Mouse (Mus musculus) forebrain, embryonic 12.5 days (tissue): ENCODE data around the gene Pi16. TPM values are rescaled to one million over a fixed set of nuclear protein-coding genes. Genes with fewer than 3 reads are reported as not detected.

ENCODE experiments used
- ATAC-seq: fragments of 200-750 bp; cut with Nextera tagmentation; 2 replicates; pipeline ENCODE4 v1.8.0; 2017; ENCODE audit warnings: moderate TSS enrichment; ENCODE audit not compliant: low FRiP score
- H3K27ac ChIP-seq: fragments of 300-500 bp; sonication (generic); 2 replicates; pipeline ENCODE4 v1.5.1; 2016; ENCODE audit warnings: mild to moderate bottlenecking
- H3K27me3 ChIP-seq: fragments of 300-500 bp; sonication (generic); 2 replicates; pipeline ENCODE4 v1.6.1; 2016; ENCODE audit warnings: mild to moderate bottlenecking
- H3K36me3 ChIP-seq: fragments of 300-500 bp; sonication (generic); replicated peaks from 2 replicates; pipeline ENCODE4 v1.6.1; 2016; ENCODE audit warnings: mild to moderate bottlenecking
- H3K4me1 ChIP-seq: fragments of 300-500 bp; sonication (generic); 2 replicates; pipeline ENCODE4 v1.6.1; 2016
- H3K4me2 ChIP-seq: fragments of 300-500 bp; sonication (generic); 2 replicates; pipeline ENCODE4 v1.6.1; 2016; ENCODE audit warnings: mild to moderate bottlenecking, moderate library complexity
- H3K4me3 ChIP-seq: fragments of 300-500 bp; sonication (generic); replicated peaks from 2 replicates; pipeline ENCODE4 v1.5.1; 2016; ENCODE audit warnings: mild to moderate bottlenecking
- H3K9ac ChIP-seq: fragments of 300-500 bp; sonication (generic); 2 replicates; pipeline ENCODE4 v1.6.1; 2016; ENCODE audit warnings: mild to moderate bottlenecking
- H3K9me3 ChIP-seq: fragments of 300-500 bp; sonication (generic); 2 replicates; pipeline ENCODE4 v1.6.1; 2016
- WGBS: fragments of 180-500 bp; shearing (Covaris S2); methylation state at CpG from one replicate; pipeline ENCODE4 v1.1.7; 2016; 5-methylcytosine and 5-hydroxymethylcytosine counted together
- polyA plus RNA-seq: library from polyadenylated mRNA; unstranded; fragments of >200 nt; fragmentation: Nextera tagmentation; extraction: Ambion mirVana; gene quantifications from 2 replicates; pipeline ENCODE4 v1.2.1, GENCODE M21; 2016

The Pi16 gene
- polyA plus RNA-seq, 1 experiment from 2014 or later, result 2.2 TPM

DNA sequence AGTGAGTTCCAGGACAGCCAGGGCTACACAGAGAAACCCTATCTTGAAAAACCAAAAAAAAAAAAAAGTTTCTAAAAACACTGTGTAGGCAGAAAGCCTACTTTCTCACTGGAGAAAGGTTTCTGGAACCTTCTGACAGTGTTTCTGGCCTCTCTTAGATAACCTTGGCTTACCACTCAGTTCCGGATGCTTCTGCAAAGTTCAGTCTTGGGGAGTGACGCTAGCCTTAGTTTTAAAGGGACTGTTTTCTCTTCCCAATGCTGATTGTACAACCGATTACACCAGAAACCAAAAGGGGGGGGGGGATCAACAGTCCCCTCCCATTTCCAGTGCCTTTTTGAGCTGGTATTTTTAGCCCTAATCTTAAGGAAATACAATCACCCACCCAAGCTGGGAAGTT is 6.1 kb downstream of the Pi16 start:
- Histone ChIP-seq H3K9ac (no peak overlapping the region), H3K27ac (no peak overlapping the region), H3K36me3 (no peaks in the 10 kb centered on the region), H3K9me3 (no peaks in the 10 kb centered on the region), H3K4me1 (peaks cover 39% of the 10 kb centered on the region), H3K4me2 (no peak overlapping the region), H3K4me3 (no peak overlapping the region), H3K27me3 (peaks cover 56% of the 10 kb centered on the region)
- WGBS, result 95% methylated on average over 3 of the region's 3 CpGs
- no peak for ATAC-seq

DNA sequence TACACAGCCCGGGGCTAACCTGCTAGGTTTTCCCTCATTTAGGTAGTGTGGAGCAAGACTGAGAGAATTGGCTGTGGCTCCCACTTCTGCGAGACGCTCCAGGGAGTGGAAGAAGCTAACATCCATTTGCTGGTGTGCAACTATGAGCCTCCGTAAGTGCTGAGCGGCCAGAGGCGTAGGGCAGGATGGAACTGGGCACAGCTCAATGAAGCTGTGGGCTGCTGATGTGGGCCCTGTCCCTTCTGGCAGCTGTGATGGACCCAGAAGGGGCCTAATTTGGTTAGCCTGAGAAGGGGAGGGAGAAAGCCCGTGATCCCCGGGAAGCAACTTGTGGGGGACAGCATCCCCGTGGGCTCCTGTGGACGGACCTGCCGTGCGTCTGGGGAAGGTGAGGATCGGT is 8.4 kb downstream of the Pi16 start:
- peak overlapping the region; percentile 61 for H3K4me2 ChIP-seq
- H3K27me3 ChIP-seq, result peaks cover 39% of the 10 kb centered on the region
- no peak for ATAC-seq
- peaks cover 8% of the 10 kb centered on the region; the same call in 1 of the 2 replicates for H3K36me3 ChIP-seq
- no peaks in the 10 kb centered on the region for H3K9me3 ChIP-seq
- peaks cover 40% of the 10 kb centered on the region for H3K4me1 ChIP-seq
- H3K9ac ChIP-seq, result peak overlapping the region; percentile 48; the same call in 1 of the 2 replicates
- WGBS, result 41% methylated on average over 13 of the region's 13 CpGs
- H3K27ac ChIP-seq, result peak overlapping the region; percentile 60
- H3K4me3 ChIP-seq, result peak overlapping the region; percentile 36; the same call in 1 of the 2 replicates

DNA sequence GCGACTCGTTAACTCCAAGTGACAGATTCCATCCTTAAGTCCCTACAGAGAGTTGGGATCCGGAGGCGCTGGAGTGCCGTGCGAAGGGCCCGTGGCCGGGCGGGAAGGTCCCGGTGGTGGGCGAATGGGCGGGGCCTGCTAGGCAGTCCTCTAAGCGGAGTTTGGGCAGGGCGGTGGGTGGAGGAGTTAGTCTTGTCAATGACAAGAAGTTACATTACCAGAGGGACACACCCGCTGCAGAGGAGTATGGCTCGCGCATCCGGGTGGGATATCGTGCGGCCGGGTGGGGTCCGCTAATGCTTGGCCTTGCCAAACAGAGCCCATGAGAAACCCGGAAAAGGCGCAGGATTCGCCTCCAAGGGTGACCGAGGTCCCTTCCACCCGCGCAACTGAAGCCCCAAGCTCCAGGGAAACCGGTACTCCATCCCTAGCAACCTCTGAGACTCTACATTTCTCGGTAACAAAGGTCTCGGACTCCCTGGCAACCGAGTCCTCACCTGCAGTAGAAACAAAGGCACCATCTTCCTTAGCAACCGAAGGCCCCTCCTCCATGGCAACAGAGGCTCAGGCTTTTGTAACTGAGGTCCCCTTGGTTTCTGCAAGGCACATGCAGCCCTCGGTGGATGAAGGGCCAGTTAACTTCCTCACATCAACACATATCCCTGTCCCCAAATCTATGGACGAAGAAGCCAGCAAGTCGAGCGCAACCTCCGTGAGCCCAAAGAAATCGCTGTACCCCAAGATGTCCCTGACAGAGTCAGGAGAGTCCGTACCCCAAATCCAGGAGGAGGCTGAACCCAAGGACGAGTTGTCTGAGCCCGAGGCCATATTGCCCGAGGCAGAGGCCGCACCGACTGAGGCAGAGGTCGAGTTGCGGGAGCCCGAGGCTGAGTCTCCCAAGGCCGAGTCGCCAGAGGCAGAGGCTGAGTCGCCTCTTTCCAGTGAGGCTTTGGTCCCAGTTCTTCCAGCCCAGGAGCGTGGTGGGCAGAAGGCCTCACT is 9.3 kb downstream of the Pi16 start:
- H3K4me3 ChIP-seq, result peak overlapping the region; percentile 36
- peaks cover 47% of the 10 kb centered on the region for H3K4me1 ChIP-seq
- peaks cover 16% of the 10 kb centered on the region for H3K36me3 ChIP-seq
- WGBS, result 6% methylated on average over 52 of the region's 52 CpGs
- H3K9me3 ChIP-seq, result no peaks in the 10 kb centered on the region
- peak; percentile 60 for ATAC-seq
- H3K27me3 ChIP-seq, result peaks cover 29% of the 10 kb centered on the region
- H3K9ac ChIP-seq, result peak overlapping the region; percentile 48
- H3K4me2 ChIP-seq, result peak overlapping the region; percentile 61
- peak overlapping the region; percentile 60 for H3K27ac ChIP-seq

DNA sequence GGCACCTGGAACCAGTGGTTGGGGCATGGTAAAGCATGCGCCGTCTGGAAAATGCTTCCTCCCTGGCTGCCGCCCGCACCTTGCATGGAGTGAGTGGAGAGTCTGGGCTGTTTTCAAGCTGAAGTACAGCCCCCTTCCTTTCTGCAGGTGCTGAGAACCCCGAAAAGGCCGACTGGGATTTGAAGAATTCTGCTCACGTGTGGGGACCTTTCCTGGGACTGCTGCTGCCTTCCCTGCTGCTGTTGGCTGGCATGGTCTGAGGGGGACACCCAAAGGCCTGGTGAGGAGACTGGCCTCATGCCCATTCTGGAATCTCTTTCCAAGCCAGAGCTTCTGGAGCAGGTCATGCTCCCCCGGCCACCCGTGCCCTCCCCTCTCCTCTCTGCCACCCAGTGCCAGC is 10.2 kb downstream of the Pi16 start:
- H3K9me3 ChIP-seq, result no peaks in the 10 kb centered on the region
- ATAC-seq, result no peak
- H3K36me3 ChIP-seq, result peaks cover 24% of the 10 kb centered on the region
- H3K9ac ChIP-seq, result no peak overlapping the region
- peak overlapping the region; percentile 60; the same call in 1 of the 2 replicates for H3K27ac ChIP-seq
- WGBS, result 83% methylated on average over 9 of the region's 9 CpGs
- peaks cover 40% of the 10 kb centered on the region for H3K4me1 ChIP-seq
- H3K27me3 ChIP-seq, result peaks cover 20% of the 10 kb centered on the region
- no peak overlapping the region for H3K4me2 ChIP-seq
- no peak overlapping the region for H3K4me3 ChIP-seq

DNA sequence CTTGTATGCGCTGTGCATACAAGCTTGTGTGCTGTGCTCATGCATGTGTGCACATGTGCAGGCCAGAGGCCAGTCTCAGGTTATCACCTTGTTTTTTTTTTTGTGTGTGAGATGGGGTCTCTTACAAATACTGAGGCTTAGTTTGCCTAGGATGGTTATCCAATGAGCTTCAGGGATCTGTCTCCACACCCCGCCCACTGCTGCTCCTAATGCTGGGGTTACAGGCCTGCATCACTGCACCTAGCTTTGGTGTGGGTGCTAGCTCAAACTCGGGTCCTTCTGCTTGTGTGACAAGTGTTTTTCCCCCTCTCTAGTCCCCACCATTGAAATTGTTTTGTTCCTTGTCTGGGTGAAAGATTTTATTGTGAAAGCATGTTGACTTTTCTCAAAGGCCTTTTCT is 12.7 kb downstream of the Pi16 start:
- Histone ChIP-seq H3K27me3 (0 out of 2 replicates have a peak, but pooled peaks cover 7% of the 10 kb centered on the region), H3K9me3 (no peaks in the 10 kb centered on the region), H3K4me1 (peaks cover 40% of the 10 kb centered on the region), H3K9ac (no peak overlapping the region), H3K4me3 (no peak overlapping the region), H3K36me3 (peaks cover 45% of the 10 kb centered on the region), H3K4me2 (no peak overlapping the region), H3K27ac (peak overlapping the region; percentile 79)
- ATAC-seq, result no peak
- WGBS, result 92% methylated on average over 3 of the region's 3 CpGs

DNA sequence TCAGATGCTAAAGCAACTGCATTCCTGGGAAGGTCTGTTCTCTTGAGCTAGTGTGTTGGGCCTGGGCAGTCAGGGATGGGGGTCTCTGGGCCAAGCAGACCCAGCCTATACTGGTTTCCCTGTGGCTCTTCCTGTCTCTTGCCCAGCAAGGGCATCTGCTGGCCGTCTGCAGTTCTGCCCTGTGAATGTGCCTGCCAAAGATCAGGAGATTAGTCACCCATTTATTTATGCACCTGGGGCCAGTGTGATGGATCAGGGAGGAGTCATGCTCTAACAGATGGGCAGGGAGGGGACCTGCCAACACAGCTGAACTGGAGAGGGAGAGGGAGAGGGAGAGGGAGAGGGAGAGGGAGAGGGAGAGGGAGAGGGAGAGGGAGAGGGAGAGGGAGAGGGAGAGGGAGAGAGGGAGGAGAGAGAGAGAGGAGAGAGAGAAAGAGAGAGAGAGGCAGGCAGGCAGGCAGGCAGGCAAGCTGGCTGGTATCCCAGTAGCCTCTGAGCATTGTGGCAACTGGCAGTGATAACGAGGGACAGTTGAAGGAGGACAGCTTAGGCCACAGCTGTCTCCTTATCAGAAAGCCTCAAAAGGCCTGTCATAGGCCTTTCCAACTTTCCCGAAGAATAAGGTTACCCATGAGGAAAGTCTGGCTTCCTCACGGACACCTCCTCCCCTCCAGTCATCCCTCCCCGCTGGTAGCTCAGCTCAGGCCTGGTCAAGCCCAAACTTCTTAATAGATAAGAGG is 13.4 kb downstream of the Pi16 start:
- H3K9ac ChIP-seq, result no peak overlapping the region
- 0 out of 2 replicates have a peak, but pooled peaks cover 7% of the 10 kb centered on the region for H3K27me3 ChIP-seq
- peaks cover 36% of the 10 kb centered on the region for H3K4me1 ChIP-seq
- H3K4me3 ChIP-seq, result no peak overlapping the region
- peaks cover 51% of the 10 kb centered on the region for H3K36me3 ChIP-seq
- no peak for ATAC-seq
- no peak overlapping the region for H3K4me2 ChIP-seq
- peak overlapping the region; percentile 79 for H3K27ac ChIP-seq
- 27% methylated on average over 5 of the region's 5 CpGs for WGBS
- H3K9me3 ChIP-seq, result no peaks in the 10 kb centered on the region

DNA sequence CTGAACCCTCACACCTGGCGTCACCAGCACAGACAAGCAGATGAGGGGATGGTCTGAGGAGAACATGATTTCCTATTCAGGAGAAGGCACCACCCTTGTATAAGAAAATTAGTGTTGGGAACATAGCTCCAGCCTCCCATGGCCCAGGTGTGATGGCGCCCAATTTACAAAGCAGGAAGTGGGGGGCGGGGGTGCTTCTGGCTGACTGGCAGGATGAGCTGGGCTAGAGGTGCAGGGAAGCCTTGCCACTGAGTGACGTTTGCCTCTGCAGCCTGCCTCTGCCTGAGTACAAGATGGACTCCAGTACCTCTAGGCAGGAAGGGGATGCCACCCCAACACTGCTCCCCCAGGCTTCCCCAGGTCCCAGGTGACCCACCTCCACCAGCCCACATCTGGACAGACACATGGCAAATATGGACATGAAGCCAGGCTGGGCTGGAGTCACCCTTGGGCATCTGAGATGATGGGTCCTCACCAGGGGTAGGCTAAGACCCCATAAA is 14.8 kb downstream of the Pi16 start:
- 87% methylated on average over 4 of the region's 4 CpGs for WGBS
- Histone ChIP-seq H3K27ac (no peak overlapping the region), H3K4me1 (peaks cover 22% of the 10 kb centered on the region), H3K9me3 (no peaks in the 10 kb centered on the region), H3K4me3 (no peak overlapping the region), H3K4me2 (no peak overlapping the region), H3K36me3 (peaks cover 65% of the 10 kb centered on the region), H3K27me3 (0 out of 2 replicates have a peak, but pooled peaks cover 7% of the 10 kb centered on the region), H3K9ac (no peak overlapping the region)
- no peak for ATAC-seq

DNA sequence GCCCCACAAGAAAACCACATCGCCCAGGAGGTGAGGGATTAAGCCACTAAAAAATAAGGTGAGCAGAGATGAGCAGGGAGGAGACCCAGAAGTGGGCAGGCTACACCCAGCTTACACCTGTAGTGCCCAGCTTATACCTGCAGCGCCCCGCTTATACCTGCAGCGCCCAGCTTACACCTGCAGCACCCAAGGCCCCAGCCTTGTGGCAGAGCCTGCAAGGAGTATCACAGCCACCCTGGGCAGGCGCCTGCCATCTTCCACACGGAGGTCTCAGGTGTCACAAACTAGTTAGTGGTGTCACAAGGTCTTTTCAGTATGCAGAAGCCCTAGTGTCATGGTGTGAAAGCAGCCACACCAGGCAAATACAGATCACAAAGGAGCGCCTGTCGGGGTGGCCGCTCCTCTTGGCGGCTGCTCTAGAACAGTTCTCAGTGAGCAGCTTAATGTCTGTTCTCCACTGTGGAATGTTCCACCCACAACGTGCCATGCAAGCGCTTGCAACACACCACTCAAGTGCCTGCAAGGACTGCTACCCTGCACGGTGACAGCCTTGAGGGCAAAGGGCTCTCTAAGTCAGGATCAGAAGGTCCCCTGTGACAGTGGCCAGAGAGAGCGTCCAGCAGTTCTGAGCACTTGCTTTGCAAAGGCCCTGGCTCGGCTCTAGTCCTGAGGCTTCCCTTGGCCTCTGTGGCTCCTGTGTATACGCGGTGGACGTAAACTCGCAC is 18.9 kb downstream of the Pi16 start:
- Histone ChIP-seq H3K27ac (no peak overlapping the region), H3K9me3 (no peaks in the 10 kb centered on the region), H3K4me3 (no peak overlapping the region), H3K36me3 (peaks cover 90% of the 10 kb centered on the region), H3K4me1 (peaks cover 11% of the 10 kb centered on the region), H3K4me2 (no peak overlapping the region), H3K9ac (no peak overlapping the region), H3K27me3 (no peaks in the 10 kb centered on the region)
- WGBS, result 94% methylated on average over 19 of the region's 19 CpGs
- ATAC-seq, result no peak

DNA sequence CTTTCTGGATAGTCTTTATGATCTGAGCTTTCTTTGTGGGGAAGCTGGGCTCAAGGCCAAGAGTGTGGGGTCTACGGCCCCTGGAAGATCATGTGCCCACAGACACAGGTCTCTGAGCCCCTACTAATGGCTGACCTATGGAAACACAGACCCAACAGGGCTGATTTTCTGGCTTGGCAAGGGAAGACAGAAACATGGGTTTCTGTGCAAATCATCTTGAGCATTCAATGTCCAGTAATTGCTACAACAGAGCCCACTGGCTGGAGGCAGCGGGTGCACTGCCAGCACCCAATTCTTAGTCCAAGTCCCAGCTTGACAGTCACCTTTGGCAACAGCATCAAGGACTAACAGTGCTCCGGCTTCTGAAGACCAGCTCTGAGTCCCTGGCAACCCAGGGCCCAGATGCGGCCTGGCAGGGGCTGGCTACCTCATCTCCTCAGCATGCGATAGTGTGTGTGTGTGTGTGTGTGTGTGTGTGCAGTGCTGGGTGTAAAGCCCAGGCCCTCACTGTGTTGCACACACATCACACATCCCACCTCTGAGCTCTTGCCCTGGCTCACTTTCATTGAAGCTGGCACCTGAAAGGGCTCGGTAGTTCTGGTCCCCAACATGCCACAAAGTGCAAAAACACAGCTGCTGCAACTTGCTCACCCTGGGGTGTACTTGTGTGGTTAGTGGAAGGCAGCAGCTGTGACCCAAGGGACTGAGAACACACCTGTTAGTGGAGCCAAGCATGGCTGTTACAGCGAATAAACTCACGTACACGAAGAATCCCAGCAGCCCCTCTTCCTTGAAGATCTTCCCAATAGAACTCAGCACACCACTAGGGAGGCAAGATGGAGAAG is 20.7 kb downstream of the Pi16 start:
- H3K4me3 ChIP-seq, result no peak overlapping the region
- peaks cover 90% of the 10 kb centered on the region for H3K36me3 ChIP-seq
- H3K4me1 ChIP-seq, result peaks cover 22% of the 10 kb centered on the region
- no peaks in the 10 kb centered on the region for H3K27me3 ChIP-seq
- H3K4me2 ChIP-seq, result no peak overlapping the region
- peak overlapping the region; percentile 2; the same call in 1 of the 2 replicates for H3K27ac ChIP-seq
- H3K9ac ChIP-seq, result no peak overlapping the region; the same call in 1 of the 2 replicates
- no peaks in the 10 kb centered on the region for H3K9me3 ChIP-seq
- WGBS, result 91% methylated on average over 9 of the region's 9 CpGs
- no peak for ATAC-seq

DNA sequence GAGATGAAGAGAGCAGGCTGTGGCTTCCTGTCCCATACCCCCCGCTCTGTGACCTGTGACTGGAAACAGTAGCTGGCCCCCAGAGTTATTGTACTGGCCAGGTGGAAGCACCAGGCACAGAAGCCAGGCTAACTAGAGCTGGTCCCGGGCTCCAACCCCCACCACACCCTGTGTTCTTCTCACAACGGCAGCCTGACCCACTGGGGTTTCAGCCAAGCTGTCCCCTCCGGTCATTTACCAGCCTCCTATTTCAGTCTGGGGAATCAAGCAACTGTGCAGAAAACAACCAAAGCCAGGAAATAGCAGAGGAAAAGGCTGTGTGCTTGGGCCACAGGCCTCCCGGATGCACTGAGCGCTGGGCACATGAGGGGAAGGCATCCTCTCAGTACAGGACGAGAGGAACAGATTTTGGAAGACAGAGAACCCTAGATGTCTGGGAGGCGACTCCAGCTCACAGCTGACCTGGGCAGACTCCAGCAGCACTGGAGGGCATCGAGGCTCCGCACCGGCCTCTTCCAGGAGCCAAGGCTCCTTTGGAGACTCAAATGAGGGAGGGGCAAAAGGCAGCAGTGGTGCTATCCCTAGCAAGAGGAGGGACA is 21.8 kb downstream of the Pi16 start:
- Histone ChIP-seq H3K9ac (no peak overlapping the region), H3K4me1 (peaks cover 22% of the 10 kb centered on the region), H3K9me3 (no peaks in the 10 kb centered on the region), H3K4me3 (no peak overlapping the region), H3K36me3 (peaks cover 89% of the 10 kb centered on the region), H3K27ac (0 out of 2 replicates have a peak overlapping the region, but pooled peaks have one; percentile 2), H3K4me2 (no peak overlapping the region), H3K27me3 (no peaks in the 10 kb centered on the region)
- no peak for ATAC-seq
- WGBS, result 91% methylated on average over 11 of the region's 11 CpGs
